Mouse (Mus musculus) lung, adult 2 months (tissue): Measurements from ENCODE around the gene Cyp2u1.

Experiments
- CTCF ChIP-seq: fragments of 200-500 bp; IDR thresholded peaks from 2 replicates; pipeline ENCODE4 v1.5.1; 2011; ENCODE audit warnings: mild to moderate bottlenecking, low read length, control low read depth; ENCODE audit not compliant: insufficient read depth
- POLR2A ChIP-seq: fragments of 200-500 bp; IDR thresholded peaks from 2 replicates; pipeline ENCODE4 v1.6.1; 2011; ENCODE audit warnings: low read depth, mild to moderate bottlenecking, control low read depth, low read length, borderline replicate concordance; ENCODE audit errors: extremely low read depth

- TF ChIP-seq POLR2A, result no peak
- no peak for TF ChIP-seq CTCF
These were observed 8.5 kb downstream of the Cyp2u1 start for GRCm38 (mm10) chr3:131294503-131294902.
